Mouse (Mus musculus) c-Kit-negative CD71-positive TER-119-positive erythroid progenitor cells, embryonic 14.5 days (primary cell): ENCODE data around the gene Irgm2.
A peak's percentile ranks its signal among the peaks of the same experiment; 100 is the strongest.
"Not testable (repeated sequence)": the region's sequence is repeated elsewhere in the genome, so short reads cannot be mapped to it uniquely, and the experiment has no call there.

Source experiments
- DNase-seq: peaks from one replicate; pipeline ENCODE4 v3.0.0-alpha.2; 2013; ENCODE audit warnings: low read depth, low spot score

Gene Irgm2

DNA sequence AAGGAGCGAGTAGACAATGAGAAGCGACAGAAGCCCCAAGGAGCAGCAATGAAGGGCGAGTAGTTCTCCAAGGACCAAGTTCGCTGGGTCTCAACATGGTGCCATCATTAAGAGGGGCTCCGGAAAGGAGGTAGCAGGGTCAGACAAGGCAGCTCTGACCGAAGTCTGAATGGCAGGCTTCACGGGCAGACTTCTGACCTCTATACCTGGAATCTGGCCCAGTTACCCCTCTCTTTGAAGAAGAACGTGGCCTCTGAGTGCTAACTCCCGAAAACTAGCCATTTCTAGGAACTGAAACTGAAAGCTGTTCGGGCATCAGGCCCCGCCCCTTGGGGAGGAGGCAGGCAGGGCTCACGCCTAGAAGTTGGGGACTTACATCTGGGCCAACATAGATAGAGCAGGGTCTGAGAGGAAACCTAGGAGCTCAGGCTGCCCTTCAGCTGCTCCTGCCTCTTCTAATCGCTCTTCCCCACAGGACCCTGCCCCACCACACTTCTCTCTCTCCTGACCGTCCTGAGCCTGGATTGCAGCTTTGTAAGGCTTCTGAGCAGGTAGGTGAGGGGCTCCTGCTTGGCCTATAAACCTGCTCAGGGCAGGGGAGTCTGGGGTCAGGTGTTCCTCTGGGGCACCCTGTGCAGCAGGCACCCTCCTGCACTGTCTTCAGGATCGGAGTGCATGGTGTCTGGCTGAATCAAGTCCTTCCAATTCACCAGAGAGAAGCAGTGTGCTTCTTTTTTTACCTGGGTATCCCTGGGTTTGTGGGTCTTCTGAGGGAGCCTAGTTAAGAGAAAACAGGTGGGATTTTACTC is at the start of gene Irgm2, which contains the start of gene Igtp:
Irgm2 (plus strand) TSS at position 390 of the 809 bp plus-strand sequence.
Igtp (plus strand) TSS at position 328 of the 809 bp plus-strand sequence.
- DNase-seq, result not testable (repeated sequence)

DNA sequence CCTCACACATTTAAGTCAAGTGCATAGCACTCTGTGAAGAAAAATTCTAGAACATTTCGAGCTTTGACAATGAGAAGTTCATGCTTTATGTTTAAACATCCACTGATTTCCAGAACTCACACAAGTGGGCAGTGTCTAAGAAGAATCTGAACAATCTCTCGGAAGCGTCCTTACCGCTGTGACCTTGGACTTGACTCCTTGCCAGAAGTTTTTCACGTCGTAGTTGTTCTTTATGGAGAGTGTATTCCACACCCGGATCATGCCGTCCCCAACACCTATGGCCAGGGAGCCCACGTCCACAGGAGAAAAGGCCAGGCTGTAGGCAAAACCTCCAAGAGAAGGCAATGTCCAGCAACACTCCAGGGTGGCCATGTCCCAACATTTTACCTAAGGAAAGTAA is 44.0 kb upstream of the Irgm2 start:
- DNase-seq, result no peak

DNA sequence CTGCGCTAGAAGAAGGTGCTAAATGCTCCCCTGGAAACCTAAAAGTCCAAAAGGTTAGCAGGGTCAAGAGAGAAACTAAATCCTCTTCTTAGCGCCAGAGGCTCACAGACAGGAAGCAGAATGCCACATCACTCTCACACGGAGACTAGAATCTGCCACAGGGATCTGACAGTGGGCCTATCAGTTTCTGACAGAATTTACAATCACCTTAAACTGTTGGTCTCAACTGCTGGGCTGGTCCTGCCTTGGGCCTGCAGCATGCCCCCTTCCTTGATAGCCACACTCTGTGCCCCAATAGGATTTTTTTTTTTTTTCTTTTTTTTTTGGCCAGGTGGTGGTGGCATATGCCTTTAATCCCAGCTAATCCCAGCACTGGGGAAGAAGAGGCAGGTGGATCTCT is 42.5 kb upstream of the Irgm2 start:
- no peak for DNase-seq

DNA sequence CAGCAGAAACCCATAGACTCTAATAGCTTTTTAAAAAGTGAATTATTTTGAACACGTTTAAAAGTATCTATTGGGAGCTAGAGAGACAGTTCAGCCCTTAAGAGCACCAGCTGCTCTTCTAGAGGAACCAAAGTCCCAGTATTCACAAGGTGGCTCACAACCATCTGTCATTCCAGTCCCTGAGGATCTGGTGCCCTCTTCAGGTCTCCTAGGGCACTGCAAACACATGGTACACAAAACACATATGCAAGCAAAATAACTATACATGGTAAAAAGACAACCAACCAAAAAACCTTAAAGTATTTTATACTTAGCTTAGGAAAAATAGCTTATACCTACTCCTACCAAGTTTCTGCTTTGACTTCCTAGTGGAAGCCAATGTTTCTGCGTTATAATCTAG is 34.3 kb upstream of the Irgm2 start:
- DNase-seq, result no peak

DNA sequence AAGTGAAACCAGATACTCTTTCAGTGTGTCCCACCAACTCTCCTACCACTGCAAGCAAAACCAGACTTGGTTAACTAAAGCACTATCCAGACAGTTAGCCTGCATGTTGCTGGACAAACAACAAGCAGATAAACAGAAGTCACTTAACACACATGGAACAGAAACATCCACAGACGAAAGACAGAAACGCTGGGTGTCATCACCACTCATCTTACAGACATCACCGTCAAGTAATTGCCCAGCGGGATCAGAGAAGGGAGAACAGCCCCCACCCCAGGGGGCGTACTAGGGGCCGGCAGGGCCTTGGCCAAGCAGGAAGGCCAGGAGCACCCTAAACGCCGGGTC is 31.6 kb upstream of the Irgm2 start:
- DNase-seq, result no peak

DNA sequence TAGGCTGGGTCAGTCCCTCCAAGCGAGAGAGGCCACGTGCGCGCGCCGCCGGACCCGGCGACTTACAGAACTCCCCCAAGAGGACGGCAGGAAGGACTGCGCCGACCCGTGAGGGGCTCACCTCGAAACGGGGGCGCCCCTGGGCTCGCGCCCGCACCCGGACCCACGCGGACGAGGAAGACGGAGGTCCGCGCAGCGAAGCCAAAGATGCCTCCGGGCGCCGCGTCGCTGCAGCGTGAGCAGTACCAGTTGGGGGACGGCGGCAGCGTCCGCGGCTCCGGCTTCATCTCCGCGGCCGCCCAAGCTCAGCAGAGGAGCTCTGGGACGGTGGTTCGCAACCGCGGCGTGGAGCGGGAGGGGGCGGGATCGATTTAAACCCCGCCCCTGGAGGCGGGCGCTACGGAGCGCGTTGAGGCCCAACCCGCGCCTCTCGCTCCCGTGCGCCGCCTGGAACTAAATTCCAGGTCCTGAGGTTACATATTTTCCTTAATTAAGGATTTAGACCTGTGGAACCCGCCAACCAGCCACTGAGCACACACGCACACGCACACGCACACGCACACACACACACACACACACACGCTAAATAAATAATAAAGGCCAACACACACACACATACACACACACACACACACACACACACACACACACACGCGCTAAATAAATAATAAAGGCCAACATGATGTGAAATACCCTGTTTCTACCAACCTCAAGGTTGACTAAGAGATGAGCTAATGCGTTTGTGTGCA is 31.1 kb upstream of the Irgm2 start, which contains the start of gene Gemin5:
Gemin5 (minus strand) TSS at position 373 of the 749 bp plus-strand sequence.
- peak; percentile 76 for DNase-seq

DNA sequence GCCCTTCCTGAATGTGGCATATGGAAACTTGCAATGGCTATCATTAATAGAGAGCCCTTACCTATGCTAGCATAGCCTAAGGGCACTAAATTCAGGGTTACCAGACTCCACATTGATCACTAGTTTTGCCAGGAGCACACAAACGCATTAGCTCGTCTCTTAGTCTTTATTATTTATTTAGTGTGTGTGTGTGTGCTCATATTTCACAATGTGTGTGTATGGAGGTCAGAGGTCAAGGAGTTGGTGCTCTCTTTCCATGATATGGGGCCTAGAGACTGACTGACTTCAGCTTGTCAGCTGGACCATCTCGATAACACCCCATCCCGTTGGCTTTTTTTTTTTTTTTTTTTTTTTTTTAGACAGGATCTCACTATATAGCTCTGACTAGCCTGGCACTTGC is 29.8 kb upstream of the Irgm2 start:
- no peak for DNase-seq

DNA sequence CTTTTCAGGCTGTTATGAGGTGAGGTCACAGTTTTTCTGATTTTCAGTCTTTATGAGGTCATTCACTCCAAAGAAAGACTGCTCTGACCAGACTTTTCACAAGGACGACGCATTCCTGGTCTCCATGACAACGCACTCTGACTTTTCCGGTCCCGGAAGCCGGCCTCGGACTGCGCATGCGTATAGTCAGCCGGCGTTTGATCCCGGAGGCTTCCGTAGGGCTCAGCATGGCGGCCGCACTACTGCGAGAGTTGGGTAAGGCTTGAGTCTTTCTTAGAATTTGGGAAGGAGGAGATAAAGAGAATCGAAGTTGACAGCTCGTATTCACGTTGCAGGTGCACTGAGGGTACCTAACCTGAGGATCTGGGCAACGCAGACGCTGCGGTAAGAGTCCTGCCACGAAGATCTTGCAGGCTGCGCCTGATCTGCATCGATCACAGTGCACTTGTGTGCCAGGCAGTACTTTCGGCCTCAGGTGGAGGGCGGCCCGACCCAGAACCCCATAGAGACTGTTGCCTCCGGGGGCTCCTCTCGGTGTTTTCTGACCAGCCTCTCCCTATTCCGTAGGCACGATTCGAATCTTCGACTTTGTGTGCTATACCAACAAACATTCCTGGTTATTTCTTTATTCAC is 27.8 kb upstream of the Irgm2 start, which contains the start of gene Mrpl22:
Mrpl22 (plus strand) TSS at position 203 of the 633 bp plus-strand sequence.
- peak; percentile 94 for DNase-seq

DNA sequence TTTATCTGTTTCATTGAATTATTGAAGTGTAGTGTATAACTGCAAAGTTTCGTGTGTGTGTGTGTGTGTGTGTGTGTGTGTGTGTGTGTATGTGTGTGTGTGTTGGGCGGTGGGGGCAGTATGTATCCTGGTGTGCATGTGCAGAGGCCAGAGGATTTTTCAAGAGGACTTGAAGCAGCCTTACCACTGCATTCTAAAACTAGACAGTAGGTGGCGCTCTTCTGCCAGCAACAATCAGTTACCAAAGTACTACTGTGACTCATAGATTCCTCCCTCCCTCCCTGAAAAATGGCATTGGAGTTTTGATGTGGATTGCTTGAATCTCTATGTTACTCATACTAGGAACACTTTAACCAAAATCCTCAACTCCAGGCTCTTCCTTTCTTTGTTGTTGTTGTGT is 19.9 kb upstream of the Irgm2 start:
- DNase-seq, result peak; percentile 90

DNA sequence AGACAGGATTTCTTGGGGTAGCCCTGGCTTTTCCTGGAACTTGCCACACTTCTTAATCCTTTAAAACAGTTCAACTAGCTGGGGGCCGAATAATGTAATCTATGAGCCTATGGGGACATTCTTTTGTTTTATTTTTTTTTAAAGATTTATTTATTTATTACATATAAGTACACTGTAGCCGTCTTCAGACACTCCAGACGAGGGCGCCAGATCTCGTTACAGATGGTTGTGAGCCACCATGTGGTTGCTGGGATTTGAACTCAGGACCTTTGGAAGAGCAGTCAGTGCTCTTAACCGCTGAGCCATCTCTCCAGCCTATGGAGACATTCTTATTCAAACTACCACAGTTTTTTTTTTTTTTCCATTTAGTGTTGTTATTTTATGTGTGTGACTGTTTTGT is 19.4 kb upstream of the Irgm2 start:
- DNase-seq, result not testable (repeated sequence)

DNA sequence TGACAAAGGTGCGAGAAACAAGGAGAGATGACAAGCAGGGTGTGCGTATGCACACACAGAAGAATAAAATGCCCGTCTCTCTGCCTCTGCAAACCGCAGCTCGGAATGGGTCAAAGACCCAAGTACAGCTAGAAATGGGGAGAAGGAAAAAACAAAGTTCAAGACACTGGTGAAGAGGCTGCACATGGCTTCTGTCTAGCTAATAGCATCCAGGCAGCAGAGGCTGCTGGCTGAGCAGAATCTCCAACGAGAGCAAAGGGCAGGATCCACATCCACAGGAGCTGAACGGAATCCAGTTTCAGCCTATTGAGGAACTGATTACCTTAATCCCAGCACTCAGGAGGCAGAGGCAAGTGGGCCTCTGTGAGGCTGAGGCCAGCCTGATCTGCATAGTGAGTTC is 18.7 kb upstream of the Irgm2 start:
- no peak for DNase-seq

DNA sequence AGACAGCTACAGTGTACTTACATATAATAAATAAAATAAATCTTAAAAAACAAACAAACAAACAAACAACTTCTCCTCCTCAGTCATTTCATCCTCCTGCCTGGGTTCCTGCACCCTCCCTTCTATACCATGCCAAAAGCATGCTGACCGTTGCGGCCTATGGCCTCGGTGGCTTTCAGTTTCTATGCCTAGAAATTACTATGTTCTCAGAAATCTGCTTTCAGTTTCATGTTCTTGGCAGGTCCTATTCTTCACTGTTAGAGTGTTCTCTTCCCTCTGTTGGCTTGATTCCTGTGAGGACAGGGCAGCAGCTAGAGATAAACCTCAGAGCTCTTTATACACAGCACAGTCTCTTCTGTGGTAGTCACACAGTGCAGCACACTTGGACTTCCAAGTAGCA is 15.8 kb upstream of the Irgm2 start:
- no peak for DNase-seq

DNA sequence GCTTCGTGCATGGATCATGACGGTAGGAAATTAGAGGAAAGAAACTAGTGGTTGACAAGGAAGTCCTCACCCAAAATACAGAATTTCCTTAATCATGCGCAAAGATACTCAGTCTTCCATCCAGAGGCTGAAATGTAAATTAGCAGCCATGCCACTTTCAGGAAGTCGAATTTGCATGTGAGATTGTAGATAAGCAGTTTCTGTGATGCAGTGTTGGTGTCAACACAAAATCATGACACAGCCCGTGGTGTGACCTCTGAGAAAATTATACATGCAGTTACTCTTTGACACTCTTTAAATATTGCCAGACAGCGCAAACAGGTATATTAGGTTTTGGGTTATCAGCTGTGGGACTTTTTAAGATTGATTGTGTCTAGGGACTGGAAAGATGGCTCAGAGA is 9.7 kb upstream of the Irgm2 start:
- DNase-seq, result no peak

DNA sequence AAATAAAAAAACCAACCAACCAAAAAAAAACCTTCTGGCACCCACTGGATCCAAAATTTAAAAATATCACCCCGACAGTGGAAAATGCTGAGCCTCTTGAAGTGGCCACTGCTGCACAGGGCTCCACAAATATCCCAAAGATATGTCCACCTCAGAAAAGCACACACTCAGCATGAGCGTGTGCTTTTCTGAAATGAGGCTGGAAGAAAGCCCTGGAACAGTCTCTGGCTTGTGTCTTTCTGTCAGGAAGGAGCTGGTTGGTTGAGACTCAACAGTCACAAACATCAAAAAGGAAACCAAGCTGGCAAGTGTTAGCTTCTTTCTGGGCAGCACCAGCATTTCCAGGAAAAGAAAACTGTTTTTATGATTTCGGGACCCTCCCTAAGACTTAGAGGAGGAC is 6.1 kb upstream of the Irgm2 start:
- DNase-seq, result no peak

DNA sequence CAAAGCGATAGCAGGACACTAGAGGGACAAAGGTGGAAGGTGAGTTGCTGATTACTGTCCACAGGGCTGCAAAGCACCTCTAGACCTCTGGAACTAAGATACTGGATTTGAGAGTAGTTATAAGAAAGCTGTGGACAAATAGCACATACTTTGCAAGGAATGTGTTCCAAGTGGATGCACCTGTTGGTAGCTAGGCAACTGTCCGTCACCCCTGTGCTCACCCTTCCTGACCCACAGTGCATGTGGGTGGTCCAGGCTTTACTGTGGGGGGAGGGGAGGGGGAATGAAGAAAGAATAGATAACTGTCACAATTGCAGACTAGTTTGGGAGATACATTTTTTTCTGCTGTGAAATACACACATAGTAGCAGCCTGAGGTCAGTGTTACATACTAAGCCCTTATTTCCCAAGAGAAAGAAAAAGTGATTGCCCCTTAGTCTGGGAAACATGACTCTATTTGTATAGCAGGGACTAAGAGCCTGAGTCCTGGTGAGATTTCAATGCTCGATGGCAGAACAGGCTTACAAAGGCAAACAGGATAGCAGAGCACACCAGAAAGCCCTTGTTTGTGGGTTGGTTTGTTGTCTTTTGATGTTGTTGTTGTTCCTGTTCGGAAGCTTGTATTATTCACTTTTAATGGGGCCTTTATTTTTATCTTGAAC is 5.4 kb upstream of the Irgm2 start:
- no peak for DNase-seq

DNA sequence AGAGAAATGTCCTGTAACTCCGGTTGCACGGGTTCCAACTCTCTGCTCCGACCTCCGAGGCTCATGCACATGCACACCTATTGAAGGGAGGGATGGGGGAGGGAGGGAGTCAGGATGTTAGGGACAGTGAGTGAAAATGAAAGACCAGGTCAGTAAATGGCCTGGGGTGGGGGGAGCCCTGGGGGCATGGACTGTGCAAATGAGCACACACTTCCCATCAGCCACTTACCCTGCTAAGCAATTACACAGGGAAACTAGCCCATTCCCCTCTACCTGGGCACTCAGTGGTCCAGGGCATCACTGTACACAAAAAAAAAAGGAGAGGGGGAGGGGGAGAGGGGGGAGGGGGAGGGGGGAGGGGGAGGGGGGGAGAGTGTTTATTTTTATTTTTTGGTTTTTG is 755 bp upstream of the Irgm2 start:
- no peak for DNase-seq

DNA sequence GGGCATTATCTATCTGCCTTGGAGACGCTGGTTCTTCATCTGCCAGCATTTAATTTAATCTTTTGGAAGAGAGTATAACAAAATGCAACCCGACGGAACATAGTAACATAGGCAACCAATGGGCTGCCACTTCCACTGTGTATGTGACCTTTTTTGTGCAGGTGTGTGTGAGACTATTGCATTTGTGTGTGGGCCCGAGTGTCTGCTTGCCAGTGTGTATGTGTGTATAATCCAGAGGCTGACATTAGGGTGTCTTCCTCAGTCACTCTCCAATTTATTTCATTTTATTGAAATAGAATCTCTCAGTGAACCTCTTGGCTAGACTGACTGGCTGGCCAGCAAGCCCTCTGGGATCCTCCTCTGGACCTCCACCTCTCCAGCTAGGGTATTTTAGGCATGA is 808 bp downstream of the Irgm2 start:
- no peak for DNase-seq

DNA sequence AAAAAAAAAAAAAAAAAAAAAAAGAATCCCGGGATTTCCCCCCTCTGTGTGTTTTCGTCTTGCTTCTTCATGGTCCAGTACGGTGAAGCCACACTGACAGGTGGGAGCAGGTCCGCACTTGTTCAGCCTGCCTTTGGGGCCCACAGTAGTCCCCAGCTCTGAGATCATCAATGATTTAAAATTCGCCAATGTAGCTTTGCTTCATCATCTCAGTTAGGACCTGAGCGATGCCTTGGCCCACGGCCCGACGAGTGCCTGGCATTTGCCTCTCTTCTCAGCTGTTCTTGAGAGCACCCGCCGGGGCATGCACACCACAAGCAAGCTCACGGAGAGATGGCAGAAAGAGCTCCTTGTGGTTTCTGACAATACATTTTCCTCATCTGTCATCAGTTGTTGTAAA is 1.6 kb downstream of the Irgm2 start:
- DNase-seq, result no peak

DNA sequence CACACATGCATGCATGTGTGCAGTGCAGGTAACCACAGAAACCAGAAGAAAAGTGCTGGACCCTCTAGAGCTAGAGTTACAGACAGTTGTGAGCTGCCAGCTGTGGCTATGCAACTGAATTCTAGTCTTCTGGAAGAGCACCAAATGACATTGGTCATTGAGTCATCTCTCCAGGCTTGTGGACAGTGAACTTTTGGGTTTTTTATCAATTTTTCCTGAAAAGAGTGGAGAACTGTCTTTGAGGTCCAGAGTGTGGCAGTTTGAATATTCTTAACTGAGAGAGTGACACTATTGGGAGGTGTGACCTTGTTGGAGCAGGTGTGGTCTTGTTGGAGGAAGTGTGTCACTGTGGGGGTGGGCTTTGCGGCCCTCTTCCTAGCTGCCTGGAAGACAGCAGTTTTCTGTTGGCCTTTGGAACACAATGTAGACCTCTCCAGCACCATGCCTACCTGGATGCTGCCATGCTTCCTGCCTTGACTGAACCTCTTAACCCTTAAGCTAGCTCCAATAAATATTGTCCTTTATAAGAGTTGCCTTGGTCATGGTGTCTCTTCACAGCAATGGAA is 11.0 kb downstream of the Irgm2 start:
- DNase-seq, result no peak

DNA sequence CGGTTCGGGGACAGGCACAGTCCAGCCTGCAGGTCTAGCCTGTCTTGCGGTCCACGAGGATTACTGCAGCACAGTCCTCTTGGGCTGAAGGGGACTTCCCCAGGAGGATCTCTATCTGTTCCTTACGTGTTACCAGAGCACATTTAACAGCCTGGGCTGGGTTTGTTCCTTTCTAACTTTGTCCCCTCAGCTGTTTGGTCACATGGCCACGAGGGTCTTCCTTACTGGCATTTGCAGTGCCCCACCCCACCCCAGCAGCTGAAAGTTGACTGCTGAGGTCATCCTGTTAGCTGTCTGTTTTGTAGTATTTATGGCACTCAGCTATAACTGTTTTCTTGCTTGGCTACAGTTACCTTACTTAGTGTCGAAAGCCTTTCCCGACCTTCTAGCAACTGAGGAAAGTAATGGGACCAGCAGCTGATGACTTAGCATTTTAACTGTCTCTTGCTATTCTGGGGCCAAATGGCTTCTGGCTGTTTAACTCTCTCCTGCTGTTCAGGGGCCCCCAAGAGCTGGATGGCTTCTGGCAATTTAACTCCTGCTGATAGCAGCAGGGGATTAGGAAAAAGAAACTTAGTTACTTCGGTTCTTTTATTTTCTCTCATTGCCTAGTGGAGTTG is 11.8 kb downstream of the Irgm2 start:
- no peak for DNase-seq

DNA sequence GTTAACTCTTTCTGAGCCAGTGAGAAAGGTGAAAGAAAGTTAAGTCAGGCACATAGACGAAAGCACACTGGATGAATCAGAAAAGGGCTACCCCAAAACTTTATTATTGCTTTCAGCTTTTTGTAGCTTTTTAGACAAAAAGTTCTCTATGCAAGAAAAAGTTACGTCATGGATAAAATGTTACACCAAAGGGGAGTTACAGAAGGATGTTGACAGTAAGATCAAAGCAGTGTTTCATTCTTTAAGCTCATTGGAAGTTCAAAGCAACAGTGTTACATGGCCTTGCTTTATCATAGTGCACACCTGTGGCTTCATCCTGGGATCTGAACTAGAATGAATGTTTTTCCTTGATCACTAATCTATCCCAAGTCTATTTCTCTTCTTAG is 12.3 kb downstream of the Irgm2 start:
- no peak for DNase-seq
